14 mouse cellular contexts compared by ENCODE assay signal in genomic region chr15:96473920-96474319, GRCm38 (mm10).
"Had no signal": no experiment of that assay in that cellular context is flagged by ENCODE, and none has a peak within 500 bp of the region (broad histone marks: within the 10 kb centered on the region; RNA-seq: fewer than 3 reads in every experiment).

No protein-coding gene starts in this region.

- DNase-seq: kidney, adult 9 months; liver, embryonic 13.5 days; right cerebral cortex, adult 18-20 months; right cerebral cortex, postnatal 14 days; right cerebral cortex, postnatal 4 days; thymus, adult 18-20 months; thymus, postnatal 36 days had no signal

- H3K36me3 ChIP-seq: limb, embryonic 10.5 days; limb, embryonic 13.5 days; liver, embryonic 13.5 days; midbrain, embryonic 12.5 days; midbrain, embryonic 15.5 days; neural tube, embryonic 12.5 days; neural tube, embryonic 15.5 days had no signal

- H3K27me3 ChIP-seq: limb, embryonic 13.5 days; liver, embryonic 13.5 days; midbrain, embryonic 12.5 days; midbrain, embryonic 15.5 days; neural tube, embryonic 12.5 days; neural tube, embryonic 15.5 days had no signal

- H3K27ac ChIP-seq: limb, embryonic 10.5 days; limb, embryonic 13.5 days; liver, embryonic 13.5 days; midbrain, embryonic 12.5 days; midbrain, embryonic 15.5 days; neural tube, embryonic 12.5 days; neural tube, embryonic 15.5 days had no signal

- H3K4me2 ChIP-seq: limb, embryonic 13.5 days; lung, embryonic 14.5 days; midbrain, embryonic 12.5 days; midbrain, embryonic 15.5 days; neural tube, embryonic 12.5 days; neural tube, embryonic 15.5 days had no signal

- H3K4me3 ChIP-seq: limb, embryonic 10.5 days; limb, embryonic 13.5 days; liver, embryonic 13.5 days; midbrain, embryonic 12.5 days; midbrain, embryonic 15.5 days; neural tube, embryonic 12.5 days; neural tube, embryonic 15.5 days had no signal

- H3K9ac ChIP-seq: limb, embryonic 13.5 days; liver, embryonic 13.5 days; lung, embryonic 14.5 days; midbrain, embryonic 12.5 days; midbrain, embryonic 15.5 days; neural tube, embryonic 12.5 days; neural tube, embryonic 15.5 days had no signal

- H3K9me3 ChIP-seq: limb, embryonic 10.5 days; limb, embryonic 13.5 days; liver, embryonic 13.5 days; midbrain, embryonic 12.5 days; midbrain, embryonic 15.5 days; neural tube, embryonic 12.5 days; neural tube, embryonic 15.5 days had no signal

- H3K4me1 ChIP-seq: limb, embryonic 13.5 days; midbrain, embryonic 12.5 days; midbrain, embryonic 15.5 days; neural tube, embryonic 12.5 days; neural tube, embryonic 15.5 days had no signal

- ATAC-seq: midbrain, embryonic 15.5 days had no signal
